Mouse (Mus musculus): ENCODE results near the gene Tomm40.

Tomm40 gene

GRCm38 (mm10) chr7:19744590-19745385, 29.6 kb upstream of the Tomm40 start:
- no peak for DNase-seq

GRCm38 (mm10) chr7:19743791-19744190, 28.6 kb upstream of the Tomm40 start:
- DNase-seq, result no peak

GRCm38 (mm10) chr7:19742468-19742867, 27.2 kb upstream of the Tomm40 start:
- DNase-seq, result no peak

GRCm38 (mm10) chr7:19741329-19742031, 26.2 kb upstream of the Tomm40 start:
- no peak for DNase-seq

GRCm38 (mm10) chr7:19740269-19740668, 25.0 kb upstream of the Tomm40 start:
- peak in 1 of 2 experiments; percentile 23 for DNase-seq

- DNase-seq, result no peak
Observed at GRCm38 (mm10) chr7:19738771-19739170, 23.5 kb upstream of the Tomm40 start.

- DNase-seq, result no peak
Observed at GRCm38 (mm10) chr7:19736389-19737057, 21.3 kb upstream of the Tomm40 start.

GRCm38 (mm10) chr7:19734178-19734666, 19.0 kb upstream of the Tomm40 start:
- no peak for DNase-seq

- DNase-seq, result no peak
Observed at GRCm38 (mm10) chr7:19726541-19726940, 11.3 kb upstream of the Tomm40 start.

- no peak for DNase-seq
Observed at GRCm38 (mm10) chr7:19724167-19724566, 8.9 kb upstream of the Tomm40 start.

GRCm38 (mm10) chr7:19722754-19723195, 7.5 kb upstream of the Tomm40 start:
- DNase-seq, result no peak

GRCm38 (mm10) chr7:19719200-19719599, 4.0 kb upstream of the Tomm40 start:
- DNase-seq, result no peak

GRCm38 (mm10) chr7:19718297-19718952, 3.2 kb upstream of the Tomm40 start:
- DNase-seq, result no peak

GRCm38 (mm10) chr7:19717346-19717745, 2.1 kb upstream of the Tomm40 start:
- no peak for DNase-seq

GRCm38 (mm10) chr7:19716822-19717221, 1.6 kb upstream of the Tomm40 start:
- no peak for DNase-seq

GRCm38 (mm10) chr7:19716055-19716682, 931 bp upstream of the Tomm40 start:
- DNase-seq, result no peak

- DNase-seq, result peak in 1 of 2 experiments; percentile 10
Observed at GRCm38 (mm10) chr7:19714836-19715235, 402 bp downstream of the Tomm40 start.

- no peak for DNase-seq
Observed at GRCm38 (mm10) chr7:19713598-19713997, 1.6 kb downstream of the Tomm40 start.

- DNase-seq, result peak; percentile 61 to 62
Observed at GRCm38 (mm10) chr7:19713196-19713595, 2.0 kb downstream of the Tomm40 start.

GRCm38 (mm10) chr7:19712414-19712813, 2.8 kb downstream of the Tomm40 start:
- peak; percentile 25 to 26 for DNase-seq

- DNase-seq, result no peak
Observed at GRCm38 (mm10) chr7:19710650-19711049, 4.6 kb downstream of the Tomm40 start.

GRCm38 (mm10) chr7:19705271-19705670, 10.0 kb downstream of the Tomm40 start:
- no peak for DNase-seq

Measured in B cell, adult 2 months (primary cell).